Mouse (Mus musculus) right cerebral cortex, postnatal 25 days (tissue): ENCODE measurements around the gene Ngef.
"Not testable (repeated sequence)": the region's sequence is repeated elsewhere in the genome, so short reads cannot be mapped to it uniquely, and the experiment has no call there.

ENCODE experiments used
- DNase-seq: peaks from one replicate; pipeline ENCODE4 v3.0.0; 2022

The Ngef gene

DNA sequence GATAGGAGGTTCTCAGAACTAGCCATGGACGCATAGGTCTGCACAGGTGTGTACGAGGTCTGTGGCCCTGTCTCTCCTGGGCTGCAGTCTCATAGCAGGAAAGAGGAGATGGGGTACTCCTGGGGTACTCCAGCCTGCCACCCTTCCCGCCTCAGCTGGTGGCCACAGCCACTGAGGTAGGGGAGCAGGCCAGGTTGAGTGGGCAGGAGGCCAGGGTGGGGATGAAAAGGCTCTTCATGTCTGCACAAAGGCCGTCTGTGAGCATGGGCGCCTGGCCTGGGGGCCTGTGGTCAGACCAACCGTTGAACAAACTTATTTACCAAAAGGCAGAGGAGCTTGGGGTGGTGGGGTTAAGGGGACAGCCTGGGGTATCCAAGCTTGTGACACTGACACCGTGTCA, 101.8 kb downstream of the Ngef start:
- DNase-seq: no peak

DNA sequence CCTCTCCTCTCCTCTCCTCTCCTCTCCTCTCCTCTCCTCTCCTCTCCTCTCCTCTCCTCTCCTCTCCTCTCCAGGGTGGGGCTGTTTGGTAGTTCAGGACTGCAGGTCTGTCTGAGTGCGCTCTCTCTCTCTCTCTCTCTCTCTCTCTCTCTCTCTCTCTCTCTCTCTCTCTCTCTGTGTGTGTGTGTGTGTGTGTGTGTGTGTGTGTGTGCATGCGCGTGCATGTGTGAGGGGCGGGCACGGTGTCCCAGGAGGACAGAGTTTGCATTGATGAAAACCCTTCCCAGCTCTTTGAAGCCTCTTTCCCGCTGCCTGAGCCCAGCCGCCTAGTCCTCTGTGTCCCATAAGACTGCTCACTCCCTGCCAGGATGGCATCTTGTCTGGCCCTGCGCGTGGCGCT, 103.7 kb downstream of the Ngef start, which contains the start of gene Snorc:
Gene Snorc, plus strand, starts transcription at position 301 of the 400 bp plus-strand sequence.
- not testable (repeated sequence) for DNase-seq

DNA sequence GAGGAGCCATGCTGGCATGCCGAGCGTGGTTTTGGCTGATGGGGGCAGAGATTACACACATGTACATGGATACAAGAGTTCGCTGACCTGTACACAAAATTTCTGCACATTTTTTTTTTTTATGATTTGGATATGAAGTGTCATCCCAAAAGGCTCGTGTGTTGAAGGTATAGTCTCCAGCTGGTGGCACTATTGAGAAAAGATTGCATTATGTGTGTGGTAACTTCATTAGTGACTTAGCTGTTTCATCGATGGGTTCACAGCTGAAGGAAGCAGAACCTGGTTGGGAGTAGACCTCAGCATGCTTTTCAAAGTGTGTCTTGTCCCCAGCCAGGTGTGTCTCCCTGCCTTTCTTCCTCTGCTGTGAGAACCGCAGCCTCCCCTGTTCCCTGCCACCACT, 105.3 kb downstream of the Ngef start:
- DNase-seq: no peak

DNA sequence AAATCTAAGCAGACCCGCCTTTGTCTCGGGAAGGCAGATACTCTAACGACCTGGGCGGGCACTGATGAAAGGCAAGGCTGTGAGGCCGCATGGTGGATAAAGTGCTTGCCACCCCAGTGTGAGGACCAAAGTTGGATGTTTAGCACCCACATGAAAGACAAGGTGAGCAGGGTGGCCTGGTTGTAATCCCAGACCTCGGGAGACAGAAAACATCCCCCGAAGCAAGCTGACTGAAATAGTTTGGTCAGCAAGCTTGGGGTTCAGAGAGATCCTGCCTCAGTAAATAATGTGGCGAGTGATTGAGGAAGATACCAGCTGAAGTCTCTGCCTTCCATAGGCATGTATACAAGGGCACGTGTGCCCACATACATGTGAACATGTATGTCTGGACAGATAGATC, 106.2 kb downstream of the Ngef start:
- no peak for DNase-seq

DNA sequence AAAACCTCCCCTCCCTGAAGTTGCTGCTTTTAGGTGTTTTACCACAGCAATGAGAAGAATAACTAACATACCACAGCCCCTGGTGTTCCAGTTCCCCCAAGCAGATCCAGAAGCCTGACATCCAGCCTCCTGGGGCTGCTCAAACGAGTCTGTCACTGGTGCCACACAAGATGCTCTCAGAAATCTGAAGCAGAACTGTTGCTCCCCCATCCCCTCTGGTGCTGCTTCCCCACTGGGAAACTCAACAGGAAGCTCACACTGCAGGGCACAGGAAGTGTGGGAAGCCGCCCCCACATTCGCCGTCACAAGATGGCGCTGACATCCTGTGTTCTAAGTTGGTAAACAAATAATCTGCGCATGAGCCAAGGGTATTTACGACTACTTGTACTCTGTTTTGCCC, 113.8 kb downstream of the Ngef start:
- not testable (repeated sequence) for DNase-seq

DNA sequence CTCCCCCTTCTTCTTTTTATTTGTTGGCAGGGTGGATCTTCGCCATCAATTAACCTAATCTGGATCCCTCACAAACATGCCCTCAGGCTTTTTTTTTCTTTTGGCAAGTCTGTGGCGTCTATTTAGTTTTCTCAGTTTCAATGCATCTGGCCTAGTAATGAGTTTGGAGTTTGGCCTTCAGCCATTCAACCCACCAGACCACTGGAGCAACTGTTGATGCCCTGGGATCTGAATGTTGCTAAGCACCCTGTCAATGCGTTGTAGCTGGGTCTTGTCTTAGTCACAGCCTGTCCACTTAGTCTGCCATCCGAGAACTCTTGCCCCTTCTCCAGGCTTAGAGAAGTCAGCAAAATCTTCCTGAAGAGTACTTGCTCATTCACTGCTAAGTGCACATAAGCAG, 115.6 kb downstream of the Ngef start:
- DNase-seq: no peak

DNA sequence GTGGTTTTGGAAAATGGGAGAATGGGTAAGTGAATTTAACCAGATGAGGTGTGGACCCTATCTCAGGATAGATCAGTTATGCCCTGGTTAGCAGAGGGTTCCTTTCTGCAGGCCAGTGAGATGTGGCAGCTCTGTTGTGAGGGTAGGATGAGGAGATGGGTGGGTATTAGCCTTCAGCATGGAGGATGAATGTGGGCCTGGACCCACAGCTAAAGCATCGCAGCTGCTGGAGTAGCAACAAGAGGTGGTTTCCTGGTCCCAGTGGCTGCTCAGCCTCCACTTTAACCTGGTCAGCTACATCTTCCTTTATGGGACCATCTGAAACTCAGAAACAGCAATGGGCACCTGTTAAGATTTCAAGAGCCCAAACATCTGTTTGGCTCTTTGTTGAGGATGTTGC, 117.2 kb downstream of the Ngef start:
- no peak for DNase-seq

DNA sequence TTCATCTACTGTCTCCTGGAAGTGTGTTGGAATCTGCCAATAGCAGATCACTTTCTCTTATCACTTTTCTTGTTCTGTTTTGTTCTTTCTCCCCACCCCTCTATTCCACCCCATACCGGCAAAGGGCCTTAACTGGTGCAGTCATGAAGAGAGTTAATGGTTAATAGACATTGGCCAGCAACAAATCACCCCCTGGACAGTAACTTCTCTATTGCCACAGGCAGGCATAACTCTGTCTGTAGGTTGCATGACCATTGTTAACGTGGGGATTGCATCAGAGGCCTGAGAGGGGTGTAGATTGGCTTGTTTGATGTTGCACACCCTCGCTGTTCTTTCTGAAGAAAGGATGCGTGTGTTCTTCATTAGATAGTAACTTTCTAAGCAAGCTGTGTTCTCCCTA, 124.2 kb downstream of the Ngef start:
- no peak for DNase-seq

DNA sequence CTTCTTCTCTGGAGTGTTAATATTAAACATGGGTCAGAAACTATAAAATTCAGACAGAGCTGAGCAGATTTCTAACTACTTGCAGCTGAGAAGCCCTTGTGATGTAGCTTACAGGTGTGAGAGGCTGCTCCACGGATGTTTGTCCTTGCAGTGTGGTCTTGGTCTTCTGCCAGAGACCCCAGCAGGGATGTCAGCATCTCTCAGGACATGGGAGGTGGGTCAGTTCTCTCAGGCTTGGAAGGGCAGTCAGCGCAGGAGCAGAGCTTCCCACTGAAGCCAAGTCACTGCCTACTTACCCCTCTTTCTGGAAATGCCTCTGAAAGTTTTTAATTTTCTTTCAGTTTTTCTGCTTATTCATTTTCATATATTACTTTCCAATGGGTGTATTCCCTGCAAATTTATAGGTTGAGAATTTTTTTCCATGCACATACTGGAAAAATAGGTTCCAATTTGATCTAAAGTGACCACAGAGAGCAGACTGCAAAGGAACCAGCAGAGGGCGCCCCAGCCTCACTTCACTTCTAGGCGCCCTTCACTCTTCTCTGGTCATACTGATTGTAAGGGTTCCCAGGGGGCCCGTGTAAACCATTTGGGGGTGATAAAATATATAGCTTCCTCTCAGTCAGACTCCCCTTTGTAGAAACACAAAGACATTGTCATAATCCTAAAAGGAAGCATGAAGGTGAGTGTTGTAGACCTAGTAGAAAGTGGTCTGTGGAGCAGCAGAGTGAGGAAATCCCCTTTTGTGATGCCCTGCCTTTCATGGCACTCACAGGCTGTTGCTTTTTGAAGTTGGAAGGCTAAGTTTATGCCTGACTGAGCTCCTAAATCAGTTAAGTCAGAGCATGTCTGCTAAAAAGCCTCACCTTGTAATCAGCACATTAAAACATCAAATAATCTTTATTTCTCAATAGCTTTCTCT, 126.2 kb downstream of the Ngef start:
- DNase-seq: peak; percentile 50

DNA sequence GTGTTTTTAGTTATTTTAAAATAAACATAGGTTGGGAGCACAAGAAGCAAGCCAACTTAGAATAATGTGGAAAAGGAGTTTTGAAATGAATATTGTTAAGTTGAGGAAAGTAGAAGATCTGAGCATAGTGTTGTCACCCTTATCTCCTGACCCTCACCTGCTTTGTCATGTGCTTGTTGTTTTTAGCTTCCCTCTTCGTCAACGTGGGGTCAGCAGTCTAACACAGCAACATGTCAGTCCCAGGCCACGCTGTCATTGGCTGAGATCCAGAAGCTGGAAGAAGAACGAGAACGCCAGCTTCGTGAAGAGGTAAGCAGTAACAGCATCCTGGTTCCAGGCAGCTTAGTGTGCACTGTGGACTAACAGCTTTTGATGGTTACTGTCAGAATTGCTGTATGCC, 137.1 kb downstream of the Ngef start:
- DNase-seq: no peak

DNA sequence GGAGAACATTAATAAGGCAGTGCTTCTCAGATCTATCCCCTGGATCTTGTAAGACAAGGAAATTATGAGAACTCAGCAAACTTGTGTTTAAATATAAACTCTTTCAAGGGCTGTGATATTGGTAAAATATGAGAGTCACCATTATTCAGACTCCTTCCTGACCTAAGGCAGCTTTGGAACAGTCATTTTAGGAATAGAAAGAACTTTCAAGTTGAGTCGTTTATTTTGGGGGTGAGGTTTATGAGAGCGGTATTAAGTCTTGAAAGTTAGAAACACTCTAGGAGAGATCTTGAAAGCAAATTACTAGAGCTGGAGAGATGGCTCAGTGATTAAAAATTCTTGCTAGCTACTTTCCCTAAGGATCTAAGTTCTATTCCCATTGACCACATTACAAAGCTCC, 138.5 kb downstream of the Ngef start:
- no peak for DNase-seq
